Mouse (Mus musculus): Measurements from ENCODE around the gene Galk2. TPM values are rescaled to one million over a fixed set of nuclear protein-coding genes. Genes with fewer than 3 reads are reported as not detected.

The Galk2 gene
- 27.0 and 32.0 TPM in 2 replicates for polyA plus RNA-seq (2015; fragmentation: Nextera tagmentation; extraction: Ambion mirVana)

GRCm38 (mm10) chr2:125858521-125859280, at the start of gene Galk2, which contains the start of gene Cops2:
Gene Galk2, plus strand, starts transcription at chr2:125859109.
Gene Cops2, minus strand, starts transcription at chr2:125859139.
- ATAC-seq: peak; percentile 100
- Histone ChIP-seq H3K9ac (peak within 1 kb of the TSS; percentile 99), H3K36me3 (ENCODE audit: poor library complexity, severe bottlenecking) (no peaks in the 10 kb centered on the region), H3K27me3 (no peaks in the 10 kb centered on the region), H3K27ac (peak within 1 kb of the TSS; percentile 85), H3K4me3 (peak within 1 kb of the TSS; percentile 98), H3K4me1 (peaks cover 21% of the 10 kb centered on the region), H3K4me2 (peak within 1 kb of the TSS; percentile 77), H3K9me3 (replicated peaks) (no peaks in the 10 kb centered on the region)
- 0% methylated on average over 48 of the region's 54 CpGs for WGBS

DNA sequence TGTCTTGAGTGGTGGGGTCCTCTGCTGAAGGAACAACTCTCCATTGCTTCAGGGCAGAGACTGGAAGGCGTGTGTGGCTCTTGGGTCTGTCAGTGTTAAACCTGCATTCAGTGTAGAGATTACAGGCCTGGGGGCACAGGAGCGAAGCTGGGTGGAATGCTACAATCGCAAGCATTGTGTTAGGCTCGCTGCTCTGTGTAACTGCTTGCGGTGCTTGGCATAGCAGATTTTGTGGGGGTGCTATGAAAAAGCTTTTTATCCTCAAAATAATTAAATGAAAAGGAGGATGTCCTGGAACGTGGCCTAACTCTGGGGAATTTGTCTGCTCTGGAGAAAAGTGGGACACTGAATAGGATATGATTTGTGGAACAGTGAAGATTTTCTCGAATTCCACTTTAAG, 49.4 kb upstream of the Galk2 start:
- no peak overlapping the region for H3K27ac ChIP-seq
- no peak overlapping the region for H3K4me2 ChIP-seq
- H3K27me3 ChIP-seq: no peaks in the 10 kb centered on the region
- no peaks in the 10 kb centered on the region for H3K36me3 ChIP-seq (ENCODE audit: poor library complexity, severe bottlenecking)
- H3K4me3 ChIP-seq: no peak overlapping the region
- WGBS: 61% methylated on average over 7 of the region's 7 CpGs
- peaks cover 10% of the 10 kb centered on the region; the same call in 1 of the 2 replicates for H3K9me3 ChIP-seq (replicated peaks)
- H3K9ac ChIP-seq: no peak overlapping the region
- ATAC-seq: no peak
- no peaks in the 10 kb centered on the region for H3K4me1 ChIP-seq

DNA sequence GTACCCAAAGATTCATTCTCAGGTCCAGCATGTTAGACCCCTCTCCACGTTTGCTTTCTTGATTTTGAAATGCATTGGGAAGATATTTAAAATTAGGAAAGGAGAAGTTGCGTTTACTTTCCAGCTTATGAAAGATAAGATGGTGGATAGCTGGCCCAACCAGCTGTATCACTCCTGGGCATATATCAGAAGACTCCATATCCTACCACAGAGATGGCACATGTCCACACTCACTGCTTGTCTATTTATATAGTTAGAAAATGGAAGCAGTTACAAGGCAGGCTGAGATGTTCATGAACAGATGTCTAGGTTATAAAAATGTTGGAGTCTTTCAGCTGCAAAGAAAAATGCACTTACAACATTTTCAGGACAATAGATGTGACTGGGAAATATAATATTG, 47.6 kb upstream of the Galk2 start:
- H3K4me3 ChIP-seq: no peak overlapping the region
- no peaks in the 10 kb centered on the region for H3K27me3 ChIP-seq
- H3K9ac ChIP-seq: no peak overlapping the region
- H3K4me2 ChIP-seq: no peak overlapping the region
- no peaks in the 10 kb centered on the region for H3K36me3 ChIP-seq (ENCODE audit: poor library complexity, severe bottlenecking)
- H3K27ac ChIP-seq: no peak overlapping the region
- 88% methylated on average over 2 of the region's 2 CpGs for WGBS
- ATAC-seq: no peak
- peaks cover 4% of the 10 kb centered on the region; the same call in 1 of the 2 replicates for H3K9me3 ChIP-seq (replicated peaks)
- H3K4me1 ChIP-seq: no peaks in the 10 kb centered on the region

- no peak for ATAC-seq
- WGBS: 78% methylated on average over 9 of the region's 9 CpGs
- Histone ChIP-seq H3K4me3 (no peak overlapping the region), H3K9ac (no peak overlapping the region), H3K27me3 (no peaks in the 10 kb centered on the region), H3K27ac (no peak overlapping the region), H3K36me3 (ENCODE audit: poor library complexity, severe bottlenecking) (no peaks in the 10 kb centered on the region), H3K4me1 (no peaks in the 10 kb centered on the region), H3K4me2 (no peak overlapping the region), H3K9me3 (replicated peaks) (no peaks in the 10 kb centered on the region)
Observed at GRCm38 (mm10) chr2:125813972-125814595, 44.8 kb upstream of the Galk2 start.

- H3K4me3 ChIP-seq: no peak overlapping the region
- no peaks in the 10 kb centered on the region for H3K9me3 ChIP-seq (replicated peaks)
- no peak overlapping the region for H3K9ac ChIP-seq
- ATAC-seq: no peak
- 88% methylated on average over 4 of the region's 4 CpGs for WGBS
- no peak overlapping the region for H3K4me2 ChIP-seq
- no peaks in the 10 kb centered on the region for H3K36me3 ChIP-seq (ENCODE audit: poor library complexity, severe bottlenecking)
- no peak overlapping the region for H3K27ac ChIP-seq
- H3K4me1 ChIP-seq: no peaks in the 10 kb centered on the region
- no peaks in the 10 kb centered on the region for H3K27me3 ChIP-seq
Observed at GRCm38 (mm10) chr2:125820397-125820796, 38.5 kb upstream of the Galk2 start.

- peaks cover 7% of the 10 kb centered on the region for H3K36me3 ChIP-seq (ENCODE audit: poor library complexity, severe bottlenecking)
- no peak overlapping the region for H3K27ac ChIP-seq
- no peaks in the 10 kb centered on the region for H3K9me3 ChIP-seq (replicated peaks)
- no peak overlapping the region for H3K9ac ChIP-seq
- H3K27me3 ChIP-seq: no peaks in the 10 kb centered on the region
- ATAC-seq: no peak
- H3K4me3 ChIP-seq: no peak overlapping the region
- WGBS: 27% methylated on average over 4 of the region's 4 CpGs
- no peak overlapping the region for H3K4me2 ChIP-seq
- H3K4me1 ChIP-seq: peaks cover 3% of the 10 kb centered on the region; the same call in 1 of the 2 replicates
Observed at GRCm38 (mm10) chr2:125826201-125826600, 32.7 kb upstream of the Galk2 start.

GRCm38 (mm10) chr2:125827898-125828297, 31.0 kb upstream of the Galk2 start:
- Histone ChIP-seq H3K4me2 (no peak overlapping the region), H3K27me3 (no peaks in the 10 kb centered on the region), H3K4me1 (peaks cover 3% of the 10 kb centered on the region; the same call in 1 of the 2 replicates), H3K36me3 (ENCODE audit: poor library complexity, severe bottlenecking) (peaks cover 23% of the 10 kb centered on the region), H3K9me3 (replicated peaks) (no peaks in the 10 kb centered on the region), H3K4me3 (no peak overlapping the region), H3K9ac (no peak overlapping the region), H3K27ac (no peak overlapping the region)
- 90% methylated on average over 4 of the region's 4 CpGs for WGBS
- ATAC-seq: no peak

GRCm38 (mm10) chr2:125829924-125830323, 29.0 kb upstream of the Galk2 start:
- WGBS: 98% methylated on average over 2 of the region's 2 CpGs
- H3K36me3 ChIP-seq (ENCODE audit: poor library complexity, severe bottlenecking): peaks cover 41% of the 10 kb centered on the region
- H3K4me1 ChIP-seq: peaks cover 3% of the 10 kb centered on the region; the same call in 1 of the 2 replicates
- no peak overlapping the region for H3K9ac ChIP-seq
- no peak overlapping the region for H3K4me3 ChIP-seq
- no peaks in the 10 kb centered on the region for H3K9me3 ChIP-seq (replicated peaks)
- H3K4me2 ChIP-seq: no peak overlapping the region
- no peak overlapping the region for H3K27ac ChIP-seq
- no peaks in the 10 kb centered on the region for H3K27me3 ChIP-seq
- ATAC-seq: no peak

DNA sequence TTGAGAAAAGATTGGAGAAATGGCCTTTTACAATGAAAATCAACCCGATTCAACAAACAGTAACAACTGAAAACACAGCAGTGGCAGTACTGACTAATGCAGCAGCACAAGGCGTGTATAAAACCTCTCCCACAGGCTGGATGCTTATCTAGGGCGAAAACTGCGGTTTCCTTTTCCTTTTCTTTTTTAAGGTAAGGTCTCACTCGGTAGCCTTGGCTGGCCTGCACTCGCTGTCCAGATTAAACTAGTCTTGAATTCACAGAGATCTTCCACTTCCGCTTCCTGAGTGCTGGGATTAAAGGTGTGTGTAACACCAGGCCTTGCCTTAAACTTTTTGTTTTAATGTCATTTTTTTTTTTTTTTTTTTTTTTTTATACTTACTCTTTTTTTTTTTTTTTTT, 20.8 kb upstream of the Galk2 start:
- Histone ChIP-seq H3K4me1 (no peaks in the 10 kb centered on the region), H3K27me3 (no peaks in the 10 kb centered on the region), H3K4me2 (no peak overlapping the region), H3K27ac (no peak overlapping the region), H3K36me3 (ENCODE audit: poor library complexity, severe bottlenecking) (peaks cover 74% of the 10 kb centered on the region), H3K4me3 (no peak overlapping the region), H3K9me3 (replicated peaks) (no peaks in the 10 kb centered on the region), H3K9ac (no peak overlapping the region)
- ATAC-seq: no peak
- 97% methylated on average over 7 of the region's 7 CpGs for WGBS

GRCm38 (mm10) chr2:125838708-125839284, 20.1 kb upstream of the Galk2 start:
- Histone ChIP-seq H3K36me3 (ENCODE audit: poor library complexity, severe bottlenecking) (peaks cover 72% of the 10 kb centered on the region), H3K27ac (no peak overlapping the region), H3K27me3 (no peaks in the 10 kb centered on the region), H3K9ac (no peak overlapping the region), H3K4me2 (no peak overlapping the region), H3K4me1 (no peaks in the 10 kb centered on the region), H3K9me3 (replicated peaks) (no peaks in the 10 kb centered on the region), H3K4me3 (no peak overlapping the region)
- ATAC-seq: no peak
- 78% methylated on average over 2 of the region's 2 CpGs for whole genome bisulfite sequencing

- no peak overlapping the region for H3K4me2 ChIP-seq
- H3K9ac ChIP-seq: no peak overlapping the region
- no peak for ATAC-seq
- H3K27me3 ChIP-seq: no peaks in the 10 kb centered on the region
- H3K9me3 ChIP-seq (replicated peaks): no peaks in the 10 kb centered on the region
- WGBS: 80% methylated on average over 2 of the region's 2 CpGs
- H3K27ac ChIP-seq: no peak overlapping the region
- H3K36me3 ChIP-seq (ENCODE audit: poor library complexity, severe bottlenecking): peaks cover 18% of the 10 kb centered on the region
- peaks cover 4% of the 10 kb centered on the region for H3K4me1 ChIP-seq
- H3K4me3 ChIP-seq: no peak overlapping the region
Observed at GRCm38 (mm10) chr2:125851237-125851636, 7.7 kb upstream of the Galk2 start.

DNA sequence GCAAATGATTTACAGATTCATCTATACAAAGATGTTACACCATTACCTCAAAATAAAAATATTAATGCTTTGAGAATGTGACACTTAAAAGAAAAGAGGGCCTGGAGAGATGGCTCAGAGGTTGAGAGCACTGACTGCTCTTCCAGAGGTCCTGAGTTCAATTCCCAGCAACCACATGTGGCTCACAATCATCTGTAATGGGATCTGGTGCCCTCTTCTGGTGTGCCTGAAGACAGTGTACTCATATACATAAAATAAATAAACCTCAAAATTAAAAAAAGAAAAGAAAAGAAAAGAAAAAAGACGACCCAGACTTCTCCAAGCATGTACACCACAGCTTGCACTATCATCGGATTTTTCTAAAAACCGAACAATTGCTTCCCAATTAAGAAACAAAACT, 1.2 kb upstream of the Galk2 start:
- H3K9ac ChIP-seq: peak overlapping the region; percentile 99; the same call in 1 of the 2 replicates
- ATAC-seq: no peak

More for the DNA sequence above, 1.2 kb upstream of the Galk2 start:
- whole genome bisulfite sequencing: 47% methylated on average over 3 of the region's 3 CpGs
- Histone ChIP-seq H3K27me3 (no peaks in the 10 kb centered on the region), H3K9me3 (replicated peaks) (no peaks in the 10 kb centered on the region), H3K4me3 (peak overlapping the region; percentile 98), H3K4me2 (peak overlapping the region; percentile 77), H3K4me1 (peaks cover 21% of the 10 kb centered on the region), H3K27ac (no peak overlapping the region), H3K36me3 (ENCODE audit: poor library complexity, severe bottlenecking) (no peaks in the 10 kb centered on the region)
